10 mouse cellular contexts compared by ENCODE assay signal in genomic region chr17:79771727-79772126, GRCm38 (mm10). TPM values are rescaled to one million over a fixed set of nuclear protein-coding genes. Genes with fewer than 3 reads are reported as not detected.
DNase-seq lines count a peak whose midpoint lies in the region; ATAC-seq lines count a peak whose summit lies in the region.
"Had no signal": no experiment of that assay in that cellular context is flagged by ENCODE, and none has a peak within 500 bp of the region (broad histone marks: within the 10 kb centered on the region; RNA-seq: fewer than 3 reads in every experiment).

No protein-coding gene starts in this region.

- WGBS in forebrain, embryonic 15.5 days = 12% methylated on average over 10 of the region's 10 CpGs
- 12% methylated on average over 10 of the region's 10 CpGs for whole genome bisulfite sequencing in midbrain, embryonic 12.5 days
- WGBS in intestine, embryonic 15.5 days = 45% methylated on average over 10 of the region's 10 CpGs

- no peaks in the 10 kb centered on the region for H3K36me3 ChIP-seq in forebrain, embryonic 15.5 days
- no peaks in the 10 kb centered on the region for H3K36me3 ChIP-seq in midbrain, embryonic 12.5 days
- H3K36me3 ChIP-seq in intestine, embryonic 15.5 days = no peaks in the 10 kb centered on the region

- H3K4me3 ChIP-seq in forebrain, embryonic 15.5 days = no peak overlapping the region
- no peak overlapping the region for H3K4me3 ChIP-seq in midbrain, embryonic 12.5 days
- no peak overlapping the region for H3K4me3 ChIP-seq in intestine, embryonic 15.5 days (replicated peaks)

- no peaks in the 10 kb centered on the region for H3K4me1 ChIP-seq in forebrain, embryonic 15.5 days
- peaks cover 6% of the 10 kb centered on the region; the same call in 1 of the 2 replicates for H3K4me1 ChIP-seq in midbrain, embryonic 12.5 days
- H3K4me1 ChIP-seq in intestine, embryonic 15.5 days (replicated peaks) = no peaks in the 10 kb centered on the region

- no peak overlapping the region for H3K9ac ChIP-seq in forebrain, embryonic 15.5 days (replicated peaks)
- H3K9ac ChIP-seq in midbrain, embryonic 12.5 days (replicated peaks) = no peak overlapping the region
- H3K9ac ChIP-seq in intestine, embryonic 15.5 days = no peak overlapping the region

- H3K27ac ChIP-seq in forebrain, embryonic 15.5 days (replicated peaks) = no peak overlapping the region
- no peak overlapping the region for H3K27ac ChIP-seq in midbrain, embryonic 12.5 days (replicated peaks)
- H3K27ac ChIP-seq in intestine, embryonic 15.5 days = no peak overlapping the region

- peak; percentile 61; the same call in 1 of the 2 replicates for ATAC-seq in forebrain, embryonic 15.5 days (replicated peaks)
- ATAC-seq in midbrain, embryonic 12.5 days (ENCODE audit: low FRiP score, low read depth) = peak; percentile 76; the same call in 1 of the 2 replicates
- no peak for ATAC-seq in intestine, embryonic 15.5 days

- no peaks in the 10 kb centered on the region for H3K27me3 ChIP-seq in forebrain, embryonic 15.5 days
- no peaks in the 10 kb centered on the region for H3K27me3 ChIP-seq in midbrain, embryonic 12.5 days
- H3K27me3 ChIP-seq in intestine, embryonic 15.5 days (replicated peaks) = no peaks in the 10 kb centered on the region

- peak; percentile 54 for DNase-seq in adrenal gland, postnatal 10 days
- DNase-seq in adrenal gland, postnatal 25 days = no peak
- peak; percentile 21 for DNase-seq in R1 (ENCODE audit: low read depth, low spot score)
- DNase-seq in cerebellum, postnatal 14 days = no peak
- no peak for DNase-seq in heart, adult 18-20 months

- H3K9me3 ChIP-seq in forebrain, embryonic 15.5 days = no peaks in the 10 kb centered on the region
- H3K9me3 ChIP-seq in midbrain, embryonic 12.5 days = no peaks in the 10 kb centered on the region
- H3K9me3 ChIP-seq in intestine, embryonic 15.5 days = no peaks in the 10 kb centered on the region

- no peak overlapping the region for H3K4me2 ChIP-seq in forebrain, embryonic 15.5 days (replicated peaks)
- H3K4me2 ChIP-seq in midbrain, embryonic 12.5 days (replicated peaks) = peak overlapping the region; percentile 14
- no peak overlapping the region for H3K4me2 ChIP-seq in intestine, embryonic 15.5 days (replicated peaks)
- H3K4me2 ChIP-seq: liver, embryonic 11.5 days had no signal

RNA-seq across cellular contexts. Expression of gene Cyp1b1, which starts 56.9 kb away (rescaled TPM):
- total RNA-seq in adrenal gland, postnatal 10 days (2021) = 10 to 100 TPM; 21.3 to 27.9 TPM
- total RNA-seq in adrenal gland, postnatal 25 days (2021) = 18.0 and 23.3 TPM in 2 replicates
- 3.5 and 4.2 TPM in 2 replicates for polyA plus RNA-seq in forebrain, embryonic 15.5 days (2015; fragmentation: Nextera tagmentation; extraction: Ambion mirVana)
- polyA plus RNA-seq in midbrain, embryonic 12.5 days (2016; fragmentation: Nextera tagmentation; extraction: Ambion mirVana) = 4.5 and 5.3 TPM in 2 replicates
- 8.5 and 8.6 TPM in 2 replicates for polyA plus RNA-seq in intestine, embryonic 15.5 days (2015; fragmentation: Nextera tagmentation; extraction: Ambion mirVana)
- 10 to 100 TPM in 1 of 2 experiments, 1 to 10 TPM in 1; 6.2 to 11.0 TPM for total RNA-seq in heart, adult 18-20 months (2021)
- total RNA-seq: monocyte, adult 5-6 weeks had no signal

Comparison
In these comparisons a context has a peak if more than half of its experiments do, and no peak if none do; other contexts are left out.
1. DNase-seq: peak in adrenal gland, postnatal 10 days (single experiment) and R1 (single experiment); none in adrenal gland, postnatal 25 days (single experiment), cerebellum, postnatal 14 days (0 of 2) and heart, adult 18-20 months (0 of 2).